Mouse (Mus musculus) embryo, embryonic 10 days (tissue): ENCODE data around the gene Axdnd1.
"Not testable (repeated sequence)": the region's sequence is repeated elsewhere in the genome, so short reads cannot be mapped to it uniquely, and the experiment has no call there.

Experiments used
- DNase-seq: peaks from one replicate; pipeline ENCODE4 v3.0.0-alpha.2; 2015; ENCODE audit warnings: low spot score

Axdnd1 gene

GRCm38 (mm10) chr1:156437016-156437708 lies 16.2 kb upstream of the Axdnd1 start:
- no peak for DNase-seq

- DNase-seq, result no peak
Measured at GRCm38 (mm10) chr1:156433497-156433896, 12.5 kb upstream of the Axdnd1 start.

- DNase-seq, result no peak
Measured at GRCm38 (mm10) chr1:156432498-156432897, 11.5 kb upstream of the Axdnd1 start.

GRCm38 (mm10) chr1:156428434-156428833 lies 7.5 kb upstream of the Axdnd1 start:
- DNase-seq, result no peak

- DNase-seq, result no peak
Measured at GRCm38 (mm10) chr1:156425746-156426145, 4.8 kb upstream of the Axdnd1 start.

GRCm38 (mm10) chr1:156424054-156424453 lies 3.1 kb upstream of the Axdnd1 start:
- no peak for DNase-seq

GRCm38 (mm10) chr1:156423493-156423892 lies 2.5 kb upstream of the Axdnd1 start:
- no peak for DNase-seq

GRCm38 (mm10) chr1:156422856-156423255 lies 1.9 kb upstream of the Axdnd1 start:
- no peak for DNase-seq

GRCm38 (mm10) chr1:156418170-156418569 lies 2.8 kb downstream of the Axdnd1 start:
- no peak for DNase-seq

- no peak for DNase-seq
Measured at GRCm38 (mm10) chr1:156408521-156408920, 12.4 kb downstream of the Axdnd1 start.

- DNase-seq, result no peak
Measured at GRCm38 (mm10) chr1:156408004-156408403, 13.0 kb downstream of the Axdnd1 start.

- no peak for DNase-seq
Measured at GRCm38 (mm10) chr1:156403251-156403650, 17.7 kb downstream of the Axdnd1 start.

- peak; percentile 14 for DNase-seq
Measured at GRCm38 (mm10) chr1:156402491-156402890, 18.5 kb downstream of the Axdnd1 start.

GRCm38 (mm10) chr1:156400159-156400558 lies 20.8 kb downstream of the Axdnd1 start:
- not testable (repeated sequence) for DNase-seq

GRCm38 (mm10) chr1:156393148-156393547 lies 27.8 kb downstream of the Axdnd1 start:
- DNase-seq, result no peak

GRCm38 (mm10) chr1:156386880-156387279 lies 34.1 kb downstream of the Axdnd1 start:
- no peak for DNase-seq

- no peak for DNase-seq
Measured at GRCm38 (mm10) chr1:156386232-156386631, 34.7 kb downstream of the Axdnd1 start.

- no peak for DNase-seq
Measured at GRCm38 (mm10) chr1:156381217-156381616, 39.7 kb downstream of the Axdnd1 start.

- no peak for DNase-seq
Measured at GRCm38 (mm10) chr1:156365740-156366139, 55.2 kb downstream of the Axdnd1 start, which contains the start of gene Gm2000. Gm2000 (plus strand) TSS chr1:156366040.

GRCm38 (mm10) chr1:156352466-156352865 lies 68.5 kb downstream of the Axdnd1 start:
- no peak for DNase-seq

GRCm38 (mm10) chr1:156350441-156350840 lies 70.5 kb downstream of the Axdnd1 start:
- DNase-seq, result no peak

- DNase-seq, result no peak
Measured at GRCm38 (mm10) chr1:156349031-156349430, 71.9 kb downstream of the Axdnd1 start.

- no peak for DNase-seq
Measured at GRCm38 (mm10) chr1:156345633-156346032, 75.3 kb downstream of the Axdnd1 start.

GRCm38 (mm10) chr1:156344433-156344832 lies 76.5 kb downstream of the Axdnd1 start:
- DNase-seq, result no peak
